Mouse (Mus musculus) left cerebral cortex, postnatal 36 days (tissue): ENCODE measurements around the gene Adnp. TPM values are rescaled to one million over a fixed set of nuclear protein-coding genes. Genes with fewer than 3 reads are reported as not detected.
"Not testable (repeated sequence)": the region's sequence is repeated elsewhere in the genome, so short reads cannot be mapped to it uniquely, and the experiment has no call there.

ENCODE experiments used
- DNase-seq, 2 experiments: peaks; one replicate each; pipeline ENCODE4 v3.0.0; 2021 to 2022; ENCODE audit warnings: low spot score in 2 of 2, mixed read lengths in 1 of 2
- intact Hi-C: fragments of 180-260 bp; cut with DNase I; formaldehyde crosslinking; loops from one replicate; pipeline ENCODE4 v1.15.1; 2025
- microRNA-seq: library from miRNA; unstranded; fragments of <30 nt; microRNA quantifications from one replicate; pipeline ENCODE4 v1.2.0, GENCODE M21; 2022
- total RNA-seq, 2 experiments: library from RNA; stranded (reverse); gene quantifications; 2 replicates each; pipeline ENCODE4 v1.2.3; 2021

The Adnp gene
- total RNA-seq, 2 experiments from 2014 or later: 80.9 to 85.3 TPM

- no peak for DNase-seq
- intact Hi-C loops: loop anchor here (5.0 kb wide), 1 partner anchor 42 kb away; no protein-coding TSS in a partner anchor
Measured at GRCm38 (mm10) chr2:168160370-168160930, 46.5 kb downstream of the Adnp start.

- intact Hi-C loops: no loop called here
- DNase-seq: no peak
Measured at GRCm38 (mm10) chr2:168158911-168159711, 47.8 kb downstream of the Adnp start.

GRCm38 (mm10) chr2:168157974-168158373, 48.9 kb downstream of the Adnp start:
- DNase-seq, intact Hi-C loops: not testable (repeated sequence)

GRCm38 (mm10) chr2:168156361-168156760, 50.6 kb downstream of the Adnp start:
- intact Hi-C loops: no loop called here
- no peak for DNase-seq

GRCm38 (mm10) chr2:168155666-168156065, 51.2 kb downstream of the Adnp start:
- intact Hi-C loops: no loop called here
- no peak for DNase-seq

GRCm38 (mm10) chr2:168154090-168154881, 52.6 kb downstream of the Adnp start:
- intact Hi-C loops: no loop called here
- peak; percentile 18 to 47 for DNase-seq

- DNase-seq: no peak
- intact Hi-C loops: no loop called here
Measured at GRCm38 (mm10) chr2:168149241-168149640, 57.7 kb downstream of the Adnp start.

GRCm38 (mm10) chr2:168147722-168148432, 59.0 kb downstream of the Adnp start:
- intact Hi-C loops: no loop called here
- DNase-seq: no peak

- intact Hi-C loops: no loop called here
- DNase-seq: no peak
Measured at GRCm38 (mm10) chr2:168145437-168145836, 61.5 kb downstream of the Adnp start.

GRCm38 (mm10) chr2:168143794-168144193, 63.1 kb downstream of the Adnp start:
- intact Hi-C loops: no loop called here
- DNase-seq: no peak

GRCm38 (mm10) chr2:168137161-168137560, 69.8 kb downstream of the Adnp start:
- DNase-seq: peak in 1 of 2 experiments; percentile 25
- intact Hi-C loops: no loop called here

Small RNAs within 50 kb of the gene (microRNA-seq; reads per million reads assigned to microRNA genes)
- not detected for gene Gm24561

Other genes with a start within 250 kb of the Adnp start
- 1 to 10 TPM in 1 of 2 experiments, under 1 TPM in 1; 0.32 to 1.7 TPM for gene Ripor3, start 196.5 kb downstream of the Adnp start, total RNA-seq
- 1 to 10 TPM; 4.4 to 5.8 TPM for gene Pard6b, start 126.1 kb downstream of the Adnp start, total RNA-seq
- gene Gm20716, start 23.3 kb upstream of the Adnp start, total RNA-seq: 10 to 100 TPM; 25.8 to 37.3 TPM
- gene Dpm1, start 23.5 kb upstream of the Adnp start, total RNA-seq: 10 to 100 TPM; 54.0 to 74.1 TPM
- gene Mocs3, start 23.5 kb upstream of the Adnp start, total RNA-seq: 10 to 100 TPM; 17.5 to 21.3 TPM
- 10 to 100 TPM; 25.4 to 38.6 TPM for gene Kcng1, start 74.6 kb upstream of the Adnp start, total RNA-seq